Mouse (Mus musculus) embryonic facial prominence, embryonic 11.5 days (tissue): ENCODE measurements around the gene Gtf2ird2. TPM values are rescaled to one million over a fixed set of nuclear protein-coding genes. Genes with fewer than 3 reads are reported as not detected.

Source experiments
- ATAC-seq: fragments of 200-750 bp; cut with Nextera tagmentation; replicated peaks from 2 replicates; pipeline ENCODE4 v1.8.0; 2017; ENCODE audit warnings: low read depth; ENCODE audit not compliant: insufficient number of reproducible peaks, low FRiP score, low TSS enrichment
- DNase-seq: peaks from one replicate; pipeline ENCODE4 v3.0.0-alpha.2; 2015; ENCODE audit warnings: low spot score
- H3K27ac ChIP-seq: fragments of 300-500 bp; sonication (generic); replicated peaks from 2 replicates; pipeline ENCODE4 v1.5.1; 2014; ENCODE audit warnings: mild to moderate bottlenecking, low read depth, low read length, control low read depth
- H3K27me3 ChIP-seq: fragments of 300-500 bp; sonication (generic); 2 replicates; pipeline ENCODE4 v1.6.1; 2014; ENCODE audit warnings: mild to moderate bottlenecking, low read length, moderate library complexity, mixed read lengths; ENCODE audit not compliant: control insufficient read depth, insufficient read depth
- H3K36me3 ChIP-seq: fragments of 300-500 bp; sonication (generic); replicated peaks from 2 replicates; pipeline ENCODE4 v1.6.1; 2014; ENCODE audit warnings: low read depth, mild to moderate bottlenecking, low read length, moderate library complexity, mixed read lengths; ENCODE audit not compliant: control insufficient read depth, insufficient read depth
- H3K4me1 ChIP-seq: fragments of 300-500 bp; sonication (generic); 2 replicates; pipeline ENCODE4 v1.6.1; 2014; ENCODE audit warnings: low read length, mixed read lengths; ENCODE audit not compliant: control insufficient read depth, insufficient read depth
- H3K4me2 ChIP-seq: fragments of 300-500 bp; sonication (generic); 2 replicates; pipeline ENCODE4 v1.6.1; 2014; ENCODE audit warnings: low read depth, mild to moderate bottlenecking, control low read depth, low read length, moderate library complexity
- H3K4me3 ChIP-seq: fragments of 300-500 bp; sonication (generic); 2 replicates; pipeline ENCODE4 v1.5.1; 2014; ENCODE audit warnings: low read depth, low read length, control low read depth
- H3K9ac ChIP-seq: fragments of 300-500 bp; sonication (generic); replicated peaks from 2 replicates; pipeline ENCODE4 v1.6.1; 2014; ENCODE audit warnings: mild to moderate bottlenecking, control low read depth, low read length
- H3K9me3 ChIP-seq: fragments of 300-500 bp; sonication (generic); replicated peaks from 2 replicates; pipeline ENCODE4 v1.6.1; 2016; ENCODE audit warnings: mild to moderate bottlenecking, low read length, inconsistent platforms, mixed read lengths; ENCODE audit not compliant: control insufficient read depth
- WGBS: fragments of 180-500 bp; shearing (Covaris S2); extraction: QIAGEN DNeasy Blood & Tissue Kit; methylation state at CpG from one replicate; pipeline ENCODE4 v1.1.7; 2014; 5-methylcytosine and 5-hydroxymethylcytosine counted together
- polyA plus RNA-seq: library from polyadenylated mRNA; unstranded; fragments of >200 nt; fragmentation: Nextera tagmentation; extraction: Ambion mirVana; gene quantifications from 2 replicates; pipeline ENCODE4 v1.2.1, GENCODE M21; 2014

The Gtf2ird2 gene
- polyA plus RNA-seq, 1 experiment from 2014 or later = 5.4 TPM

GRCm38 (mm10) chr5:134260001-134260636, 76.3 kb downstream of the Gtf2ird2 start:
- Histone ChIP-seq H3K27ac (no peak overlapping the region), H3K27me3 (no peaks in the 10 kb centered on the region), H3K36me3 (peaks cover 56% of the 10 kb centered on the region), H3K9me3 (no peaks in the 10 kb centered on the region), H3K4me3 (no peak overlapping the region), H3K9ac (no peak overlapping the region), H3K4me1 (no peaks in the 10 kb centered on the region), H3K4me2 (no peak overlapping the region)
- ATAC-seq (no peak), DNase-seq (no peak)
- WGBS = 93% methylated on average over 9 of the region's 9 CpGs

- H3K9me3 ChIP-seq = no peaks in the 10 kb centered on the region
- no peaks in the 10 kb centered on the region for H3K27me3 ChIP-seq
- H3K9ac ChIP-seq = no peak overlapping the region
- no peak overlapping the region for H3K4me2 ChIP-seq
- H3K36me3 ChIP-seq = peaks cover 40% of the 10 kb centered on the region
- ATAC-seq (no peak), DNase-seq (no peak)
- 67% methylated on average over 2 of the region's 2 CpGs for WGBS
- no peaks in the 10 kb centered on the region for H3K4me1 ChIP-seq
- no peak overlapping the region for H3K4me3 ChIP-seq
- H3K27ac ChIP-seq = no peak overlapping the region
Observed at GRCm38 (mm10) chr5:134265890-134266289, 82.1 kb downstream of the Gtf2ird2 start.

GRCm38 (mm10) chr5:134266404-134266803, 82.6 kb downstream of the Gtf2ird2 start:
- H3K9me3 ChIP-seq = no peaks in the 10 kb centered on the region
- H3K4me2 ChIP-seq = no peak overlapping the region
- no peak overlapping the region for H3K9ac ChIP-seq
- no peaks in the 10 kb centered on the region for H3K4me1 ChIP-seq
- ATAC-seq (no peak), DNase-seq (no peak)
- H3K27ac ChIP-seq = no peak overlapping the region
- no peaks in the 10 kb centered on the region for H3K27me3 ChIP-seq
- H3K4me3 ChIP-seq = no peak overlapping the region
- H3K36me3 ChIP-seq = peaks cover 37% of the 10 kb centered on the region
- WGBS = 80% methylated on average over 18 of the region's 18 CpGs

GRCm38 (mm10) chr5:134268751-134269150, 84.9 kb downstream of the Gtf2ird2 start:
- Histone ChIP-seq H3K4me3 (no peak overlapping the region), H3K4me1 (no peaks in the 10 kb centered on the region), H3K27me3 (no peaks in the 10 kb centered on the region), H3K9me3 (no peaks in the 10 kb centered on the region), H3K9ac (no peak overlapping the region), H3K36me3 (peaks cover 37% of the 10 kb centered on the region), H3K4me2 (no peak overlapping the region), H3K27ac (no peak overlapping the region)
- WGBS = 95% methylated on average over 8 of the region's 8 CpGs
- ATAC-seq (no peak), DNase-seq (no peak)

- Histone ChIP-seq H3K9me3 (no peaks in the 10 kb centered on the region), H3K27me3 (no peaks in the 10 kb centered on the region), H3K4me3 (no peak overlapping the region), H3K4me1 (no peaks in the 10 kb centered on the region), H3K36me3 (peaks cover 39% of the 10 kb centered on the region), H3K27ac (no peak overlapping the region), H3K9ac (no peak overlapping the region), H3K4me2 (no peak overlapping the region)
- ATAC-seq = no peak
- WGBS = 94% methylated on average over 5 of the region's 5 CpGs
- no peak for DNase-seq
Observed at GRCm38 (mm10) chr5:134269751-134270150, 85.9 kb downstream of the Gtf2ird2 start.

- H3K27me3 ChIP-seq = no peaks in the 10 kb centered on the region
- peaks cover 35% of the 10 kb centered on the region for H3K36me3 ChIP-seq
- H3K27ac ChIP-seq = no peak overlapping the region
- no peaks in the 10 kb centered on the region for H3K9me3 ChIP-seq
- WGBS = 94% methylated on average over 4 of the region's 4 CpGs
- no peak for ATAC-seq
- H3K4me1 ChIP-seq = no peaks in the 10 kb centered on the region
- no peak overlapping the region for H3K4me3 ChIP-seq
- DNase-seq = no peak
- no peak overlapping the region for H3K9ac ChIP-seq
- H3K4me2 ChIP-seq = no peak overlapping the region
Observed at GRCm38 (mm10) chr5:134270566-134270965, 86.7 kb downstream of the Gtf2ird2 start.

- ATAC-seq = no peak
- H3K4me1 ChIP-seq = no peaks in the 10 kb centered on the region
- 92% methylated on average over 11 of the region's 11 CpGs for WGBS
- H3K27me3 ChIP-seq = no peaks in the 10 kb centered on the region
- peaks cover 32% of the 10 kb centered on the region for H3K36me3 ChIP-seq
- DNase-seq = no peak
- no peak overlapping the region for H3K27ac ChIP-seq
- H3K4me3 ChIP-seq = no peak overlapping the region
- no peak overlapping the region for H3K9ac ChIP-seq
- H3K9me3 ChIP-seq = no peaks in the 10 kb centered on the region
- H3K4me2 ChIP-seq = no peak overlapping the region
Observed at GRCm38 (mm10) chr5:134271421-134271820, 87.6 kb downstream of the Gtf2ird2 start.

- no peak overlapping the region for H3K4me2 ChIP-seq
- H3K9ac ChIP-seq = no peak overlapping the region
- WGBS = 81% methylated on average over 11 of the region's 11 CpGs
- H3K27ac ChIP-seq = no peak overlapping the region
- no peak for DNase-seq
- H3K4me3 ChIP-seq = no peak overlapping the region
- no peak for ATAC-seq
- peaks cover 32% of the 10 kb centered on the region for H3K36me3 ChIP-seq
- no peaks in the 10 kb centered on the region for H3K9me3 ChIP-seq
- H3K4me1 ChIP-seq = no peaks in the 10 kb centered on the region
- H3K27me3 ChIP-seq = no peaks in the 10 kb centered on the region
Observed at GRCm38 (mm10) chr5:134272761-134273160, 88.9 kb downstream of the Gtf2ird2 start.
